Mouse (Mus musculus) cerebellum, adult 2 months (tissue): ENCODE measurements at regions not wholly inside any gene's neighbourhood (a gene's known extent, or its start where the extent isn't known, plus 50 kb on each side); places are given as distances from the start of the nearest gene placed in this dataset.

Experiments
- DNase-seq, 2 experiments: peaks; one replicate each; pipeline ENCODE4 v3.0.0; 2021
- H3K27ac ChIP-seq: fragments of 200-500 bp; 2 replicates; pipeline ENCODE4 v1.5.1; 2012; ENCODE audit warnings: low read length, control low read depth, inconsistent platforms; ENCODE audit not compliant: insufficient read depth
- H3K27me3 ChIP-seq: fragments of 200-500 bp; 2 replicates; pipeline ENCODE4 v1.6.1; 2012; ENCODE audit warnings: inconsistent platforms, mild to moderate bottlenecking, low read length, moderate library complexity; ENCODE audit not compliant: control insufficient read depth, insufficient read depth
- H3K4me1 ChIP-seq: fragments of 200-500 bp; 2 replicates; pipeline ENCODE4 v1.6.1; 2011; ENCODE audit warnings: low read length; ENCODE audit not compliant: control insufficient read depth, insufficient read depth
- H3K4me3 ChIP-seq: fragments of 200-500 bp; replicated peaks from 2 replicates; pipeline ENCODE3; 2011; ENCODE audit warnings: mild to moderate bottlenecking, low read depth, low read length, control low read depth; ENCODE audit not compliant: insufficient read depth
- CTCF ChIP-seq: fragments of 200-500 bp; IDR thresholded peaks from 2 replicates; pipeline ENCODE4 v1.5.1; 2011; ENCODE audit warnings: low read depth, mild to moderate bottlenecking, control low read depth, low read length, moderate library complexity, borderline replicate concordance; ENCODE audit not compliant: insufficient read depth
- POLR2A ChIP-seq: fragments of 200-500 bp; IDR thresholded peaks from 2 replicates; pipeline ENCODE4 v1.6.1; 2011; ENCODE audit warnings: low read length, control low read depth, borderline replicate concordance; ENCODE audit not compliant: insufficient read depth
- WGBS: fragments of 180-500 bp; shearing (Covaris S2); methylation state at CpG from one replicate; pipeline ENCODE4 v1.1.7; 2018; 5-methylcytosine and 5-hydroxymethylcytosine counted together

GRCm38 (mm10) chr1:119347749-119348148 is 74.3 kb downstream of the Inhbb start:
- no peak overlapping the region for H3K4me3 ChIP-seq
- no peak for TF ChIP-seq CTCF
- TF ChIP-seq POLR2A, result no peak
- 94% methylated on average over 1 of the region's 1 CpGs for WGBS
- no peak for DNase-seq
- H3K27ac ChIP-seq, result no peak overlapping the region
- no peaks in the 10 kb centered on the region for H3K4me1 ChIP-seq
- H3K27me3 ChIP-seq, result no peaks in the 10 kb centered on the region

- Histone ChIP-seq H3K27ac (no peak overlapping the region), H3K27me3 (no peaks in the 10 kb centered on the region), H3K4me3 (no peak overlapping the region), H3K4me1 (no peaks in the 10 kb centered on the region)
- 55% methylated on average over 5 of the region's 5 CpGs for WGBS
- DNase-seq, result no peak
- TF ChIP-seq CTCF, result no peak
- TF ChIP-seq POLR2A, result no peak
These were observed 75.4 kb downstream of the Inhbb start for GRCm38 (mm10) chr1:119346634-119347155.

GRCm38 (mm10) chr1:119345115-119345791 is 76.8 kb downstream of the Inhbb start:
- DNase-seq, result no peak
- TF ChIP-seq POLR2A (no peak), CTCF (0 out of 2 replicates have a peak, but pooled peaks have one; percentile 11)
- H3K4me1 ChIP-seq, result no peaks in the 10 kb centered on the region
- no peak overlapping the region for H3K4me3 ChIP-seq
- 66% methylated on average over 7 of the region's 7 CpGs for WGBS
- H3K27ac ChIP-seq, result no peak overlapping the region
- no peaks in the 10 kb centered on the region for H3K27me3 ChIP-seq

- 58% methylated on average over 4 of the region's 4 CpGs for WGBS
These were observed 78.0 kb downstream of the Inhbb start for GRCm38 (mm10) chr1:119344046-119344445.

GRCm38 (mm10) chr1:119335171-119335570 is 86.9 kb downstream of the Inhbb start:
- WGBS, result 45% methylated on average over 13 of the region's 13 CpGs
- Histone ChIP-seq H3K4me3 (no peak overlapping the region), H3K27ac (no peak overlapping the region), H3K4me1 (no peaks in the 10 kb centered on the region), H3K27me3 (no peaks in the 10 kb centered on the region; the same call in 1 of the 2 replicates)
- TF ChIP-seq POLR2A (no peak), CTCF (no peak)
- no peak for DNase-seq

More at GRCm38 (mm10) chr1:119344046-119344445, 78.0 kb downstream of the Inhbb start:
- H3K27ac ChIP-seq, result no peak overlapping the region
- TF ChIP-seq CTCF (no peak), POLR2A (no peak)
- no peaks in the 10 kb centered on the region for H3K27me3 ChIP-seq
- H3K4me1 ChIP-seq, result no peaks in the 10 kb centered on the region
- H3K4me3 ChIP-seq, result no peak overlapping the region
- DNase-seq, result no peak

- Histone ChIP-seq H3K4me3 (no peak overlapping the region), H3K27ac (no peak overlapping the region), H3K27me3 (no peaks in the 10 kb centered on the region; the same call in 1 of the 2 replicates), H3K4me1 (no peaks in the 10 kb centered on the region)
- 80% methylated on average over 4 of the region's 4 CpGs for whole genome bisulfite sequencing
- TF ChIP-seq CTCF (no peak), POLR2A (no peak)
- DNase-seq, result no peak
These were observed 91.2 kb downstream of the Inhbb start for GRCm38 (mm10) chr1:119330751-119331326.

- Histone ChIP-seq H3K27ac (no peak overlapping the region), H3K4me1 (no peaks in the 10 kb centered on the region), H3K27me3 (no peaks in the 10 kb centered on the region), H3K4me3 (no peak overlapping the region)
- WGBS, result 85% methylated on average over 7 of the region's 7 CpGs
- DNase-seq, result no peak
- TF ChIP-seq POLR2A (no peak), CTCF (no peak)
These were observed 92.2 kb downstream of the Inhbb start for GRCm38 (mm10) chr1:119329693-119330434.
